Comparison of ENCODE assay signal across 13 mouse cellular contexts in genomic region chr19:20491950-20492349, GRCm38 (mm10). TPM values are rescaled to one million over a fixed set of nuclear protein-coding genes. Genes with fewer than 3 reads are reported as not detected.
DNase-seq lines count a peak whose midpoint lies in the region; TF ChIP-seq lines count a peak whose summit lies in the region.
"Had no signal": no experiment of that assay in that cellular context is flagged by ENCODE, and none has a peak within 500 bp of the region (broad histone marks: within the 10 kb centered on the region; RNA-seq: fewer than 3 reads in every experiment).

No protein-coding gene starts in this region.

- intact Hi-C loops in heart, postnatal 14 days (cut with DNase I), result no loop called here

- TF ChIP-seq POLR2A in brain, embryonic 14.5 days (IDR thresholded peaks at IDR 0.05; ENCODE audit: borderline replicate concordance, extremely low read depth, insufficient read depth, insufficient read length, poor library complexity, severe bottlenecking), result no peak

- no peak for TF ChIP-seq CTCF in layer of hippocampus, adult 2 months (conservative IDR thresholded peaks at IDR 0.05)
- no peak for TF ChIP-seq CTCF in brain, embryonic 14.5 days (IDR thresholded peaks at IDR 0.05; ENCODE audit: borderline replicate concordance, extremely low read depth, insufficient read depth, insufficient read length)

- peak overlapping the region; percentile 55; the same call in 1 of the 2 replicates for H3K27ac ChIP-seq in layer of hippocampus, adult 2 months
- H3K27ac ChIP-seq: embryonic facial prominence, embryonic 13.5 days; liver, embryonic 12.5 days; neural tube, embryonic 12.5 days had no signal

- H3K4me3 ChIP-seq in layer of hippocampus, adult 2 months, result no peak overlapping the region
- H3K4me3 ChIP-seq: embryonic facial prominence, embryonic 13.5 days; intestine, embryonic 15.5 days; liver, embryonic 12.5 days; megakaryocyte, embryonic 14.5 days; neural tube, embryonic 12.5 days had no signal

- no peak for DNase-seq in layer of hippocampus, adult 2 months (ENCODE audit: low spot score in 2 of 2)
- no peak for DNase-seq in layer of hippocampus, postnatal 36 days
- peak; percentile 55 for DNase-seq in adrenal gland, postnatal 14 days
- peak; percentile 26 for DNase-seq in brain, embryonic 14.5 days (ENCODE audit: low read depth)
- DNase-seq in heart, postnatal 14 days, result peak; percentile 23 to 54
- DNase-seq in spleen, adult 12 weeks (ENCODE audit: low spot score), result no peak
- DNase-seq in right cerebral cortex, adult 18-20 months, result no peak
- DNase-seq: thymus, postnatal 25 days had no signal

RNA-seq across cellular contexts. Expression of gene Aldh1a1, which starts 0.6 kb away (rescaled TPM):
- 10 to 100 TPM; 52.6 to 68.9 TPM for total RNA-seq in layer of hippocampus, adult 2 months (2021)
- total RNA-seq in layer of hippocampus, postnatal 36 days (2021), result 10 to 100 TPM; 58.5 to 63.2 TPM
- 56.6 and 79.4 TPM in 2 replicates for total RNA-seq in adrenal gland, postnatal 14 days (2021)
- polyA plus RNA-seq in brain, embryonic 14.5 days (2012; rRNA removed), result 2.3 and 3.2 TPM in 2 replicates
- total RNA-seq in heart, postnatal 14 days (2021), result 10 to 100 TPM; 20.2 to 37.5 TPM

Comparison
In these comparisons a context has a peak if more than half of its experiments do, and no peak if none do; other contexts are left out.
1. DNase-seq: peak in adrenal gland, postnatal 14 days (single experiment), brain, embryonic 14.5 days (single experiment) and heart, postnatal 14 days (2 of 2); none in layer of hippocampus, adult 2 months (0 of 2), layer of hippocampus, postnatal 36 days (0 of 2), spleen, adult 12 weeks (single experiment) and right cerebral cortex, adult 18-20 months (single experiment).